Mouse (Mus musculus): Measurements from ENCODE around the gene Itgal. TPM values are rescaled to one million over a fixed set of nuclear protein-coding genes. Genes with fewer than 3 reads are reported as not detected.
"Not testable (repeated sequence)": the region's sequence is repeated elsewhere in the genome, so short reads cannot be mapped to it uniquely, and the experiment has no call there.

The Itgal gene
- polyA plus RNA-seq, 1 experiment from 2014 or later, result 0.80 TPM

DNA sequence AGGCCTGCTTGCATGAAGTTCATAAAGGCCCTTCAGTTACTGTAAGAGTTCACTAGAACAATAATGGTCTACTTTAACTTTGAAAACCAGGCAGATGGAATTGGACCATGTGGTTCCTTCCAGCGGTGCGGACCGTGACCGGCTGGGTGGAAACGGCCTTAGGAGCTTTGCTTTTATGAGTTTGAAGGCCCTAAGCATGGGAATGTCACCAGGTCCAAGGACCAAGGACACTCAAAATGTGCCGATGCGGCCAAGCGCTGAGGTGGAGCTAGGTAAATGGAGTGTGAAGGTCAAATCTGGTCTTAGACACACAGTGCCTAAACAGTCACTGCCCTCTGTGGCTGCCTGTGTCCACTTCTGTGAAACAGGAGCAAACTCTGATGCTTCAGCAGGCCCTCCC lies 45.3 kb downstream of the Itgal start:
- Histone ChIP-seq H3K27ac (replicated peaks) (no peak overlapping the region), H3K27me3 (ENCODE audit: control insufficient read depth, insufficient read depth, low read length) (no peaks in the 10 kb centered on the region), H3K4me1 (replicated peaks; ENCODE audit: control insufficient read depth, insufficient read depth) (no peaks in the 10 kb centered on the region; the same call in 1 of the 2 replicates), H3K4me2 (replicated peaks; ENCODE audit: low read depth) (no peak overlapping the region), H3K9ac (ENCODE audit: low read length) (no peak overlapping the region), H3K9me3 (ENCODE audit: control insufficient read depth, low read length) (no peaks in the 10 kb centered on the region), H3K4me3 (ENCODE audit: low read depth, low read length) (no peak overlapping the region), H3K36me3 (ENCODE audit: control insufficient read depth, insufficient read depth, low read length) (peaks cover 3% of the 10 kb centered on the region; the same call in 1 of the 2 replicates)
- 94% methylated on average over 8 of the region's 8 CpGs for WGBS
- DNase-seq (ENCODE audit: low spot score) (no peak), ATAC-seq (ENCODE audit: low FRiP score, low TSS enrichment) (no peak)
- no peak for TF ChIP-seq CTCF (IDR thresholded peaks at IDR 0.05; ENCODE audit: low read depth)
- TF ChIP-seq EP300 (optimal IDR thresholded peaks at IDR 0.05), result no peak

DNA sequence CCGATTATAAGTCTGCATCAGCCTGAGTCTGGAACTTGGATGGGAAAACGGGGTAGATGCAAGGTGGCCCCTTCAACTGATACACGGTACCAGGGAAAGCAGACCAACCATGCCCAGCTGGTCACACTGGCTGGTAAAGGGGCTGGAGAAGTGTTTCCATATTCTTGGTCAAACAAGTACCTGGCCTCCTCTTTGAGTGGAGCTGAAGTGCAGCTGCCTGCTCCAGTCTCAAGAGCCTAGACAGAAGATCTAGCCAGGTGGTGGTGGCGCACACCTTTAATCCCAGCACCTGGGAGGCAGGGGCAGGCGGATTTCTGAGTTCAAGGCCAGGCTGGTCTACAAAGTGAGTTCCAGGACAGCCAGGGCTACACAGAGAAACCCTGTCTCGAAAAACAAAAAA lies 45.8 kb downstream of the Itgal start:
- 93% methylated on average over 5 of the region's 6 CpGs for WGBS
- not testable (repeated sequence) for H3K27ac ChIP-seq (replicated peaks); H3K4me1 ChIP-seq (replicated peaks; ENCODE audit: control insufficient read depth, insufficient read depth); H3K4me2 ChIP-seq (replicated peaks; ENCODE audit: low read depth); H3K9me3 ChIP-seq (ENCODE audit: control insufficient read depth, low read length); H3K4me3 ChIP-seq (ENCODE audit: low read depth, low read length); DNase-seq (ENCODE audit: low spot score); H3K27me3 ChIP-seq (ENCODE audit: control insufficient read depth, insufficient read depth, low read length); H3K9ac ChIP-seq (ENCODE audit: low read length); ATAC-seq (ENCODE audit: low FRiP score, low TSS enrichment); H3K36me3 ChIP-seq (ENCODE audit: control insufficient read depth, insufficient read depth, low read length)

DNA sequence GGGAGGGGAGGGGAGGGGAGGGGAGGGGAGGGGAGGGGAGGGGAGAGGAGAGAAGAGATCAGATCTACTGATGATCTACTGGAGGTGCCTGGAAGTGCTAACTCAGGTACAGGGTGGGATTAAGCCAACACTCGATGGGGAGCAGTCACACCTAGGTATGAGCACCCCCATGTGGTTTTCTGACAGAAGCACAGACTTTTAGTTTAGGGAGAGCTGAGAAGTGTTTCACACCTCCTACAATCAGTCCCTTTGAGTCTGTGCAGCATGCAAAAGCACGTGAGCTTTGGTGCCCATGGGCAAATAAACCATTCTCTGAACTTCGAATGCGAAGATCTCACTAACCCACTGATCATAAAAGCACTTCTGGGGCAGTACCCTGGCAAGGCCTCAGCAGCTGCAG lies 46.3 kb downstream of the Itgal start:
- DNase-seq (ENCODE audit: low spot score), result no peak
- H3K27ac ChIP-seq (replicated peaks), result no peak overlapping the region

DNA sequence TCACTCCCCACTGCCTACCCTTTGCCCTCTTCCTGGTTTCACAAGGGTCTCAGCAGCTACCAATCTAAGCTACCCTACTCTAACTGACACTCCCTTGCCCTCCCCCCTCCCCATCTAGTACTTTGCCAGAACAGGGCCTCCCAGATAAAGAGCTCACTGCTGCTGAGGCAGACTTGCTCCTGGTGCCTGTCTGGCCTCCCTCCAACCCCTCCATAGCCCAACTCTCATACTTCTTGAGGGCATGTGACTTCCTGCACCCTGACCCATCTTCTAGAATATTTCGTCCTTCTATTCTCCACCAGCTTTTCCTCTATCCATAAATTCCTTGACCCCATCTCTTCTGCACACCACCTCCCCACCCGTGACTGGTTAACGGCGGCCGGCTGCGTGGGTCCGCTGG lies 46.8 kb downstream of the Itgal start:
- DNase-seq (ENCODE audit: low spot score), result no peak
- no peak overlapping the region for H3K27ac ChIP-seq (replicated peaks)
- no peak for ATAC-seq (ENCODE audit: low FRiP score, low TSS enrichment)

More for the DNA sequence above, 46.3 kb downstream of the Itgal start:
- Histone ChIP-seq H3K4me3 (ENCODE audit: low read depth, low read length) (no peak overlapping the region), H3K27me3 (ENCODE audit: control insufficient read depth, insufficient read depth, low read length) (no peaks in the 10 kb centered on the region), H3K9me3 (ENCODE audit: control insufficient read depth, low read length) (no peaks in the 10 kb centered on the region), H3K4me2 (replicated peaks; ENCODE audit: low read depth) (no peak overlapping the region), H3K9ac (ENCODE audit: low read length) (no peak overlapping the region), H3K36me3 (ENCODE audit: control insufficient read depth, insufficient read depth, low read length) (peaks cover 3% of the 10 kb centered on the region; the same call in 1 of the 2 replicates), H3K4me1 (replicated peaks; ENCODE audit: control insufficient read depth, insufficient read depth) (peaks cover 3% of the 10 kb centered on the region; the same call in 1 of the 2 replicates)
- WGBS, result 49% methylated on average over 4 of the region's 4 CpGs
- ATAC-seq (ENCODE audit: low FRiP score, low TSS enrichment), result no peak
- TF ChIP-seq CTCF (IDR thresholded peaks at IDR 0.05; ENCODE audit: low read depth) (peak; percentile 63), EP300 (optimal IDR thresholded peaks at IDR 0.05) (no peak)

GRCm38 (mm10) chr7:127343351-127344019 lies 47.4 kb downstream of the Itgal start:
- Histone ChIP-seq H3K4me2 (replicated peaks; ENCODE audit: low read depth) (no peak overlapping the region), H3K4me3 (ENCODE audit: low read depth, low read length) (no peak overlapping the region), H3K9ac (ENCODE audit: low read length) (no peak overlapping the region; the same call in 1 of the 2 replicates), H3K9me3 (ENCODE audit: control insufficient read depth, low read length) (no peaks in the 10 kb centered on the region), H3K27ac (replicated peaks) (no peak overlapping the region), H3K36me3 (ENCODE audit: control insufficient read depth, insufficient read depth, low read length) (peaks cover 3% of the 10 kb centered on the region; the same call in 1 of the 2 replicates), H3K4me1 (replicated peaks; ENCODE audit: control insufficient read depth, insufficient read depth) (peaks cover 3% of the 10 kb centered on the region; the same call in 1 of the 2 replicates), H3K27me3 (ENCODE audit: control insufficient read depth, insufficient read depth, low read length) (no peaks in the 10 kb centered on the region)
- no peak for ATAC-seq (ENCODE audit: low FRiP score, low TSS enrichment)
- DNase-seq (ENCODE audit: low spot score), result no peak
- WGBS, result 90% methylated on average over 38 of the region's 38 CpGs
- TF ChIP-seq CTCF (IDR thresholded peaks at IDR 0.05; ENCODE audit: low read depth), result no peak
- TF ChIP-seq EP300 (optimal IDR thresholded peaks at IDR 0.05), result no peak

More for the DNA sequence above, 46.8 kb downstream of the Itgal start:
- no peak overlapping the region for H3K4me3 ChIP-seq (ENCODE audit: low read depth, low read length)
- no peaks in the 10 kb centered on the region for H3K27me3 ChIP-seq (ENCODE audit: control insufficient read depth, insufficient read depth, low read length)
- WGBS, result 90% methylated on average over 7 of the region's 7 CpGs
- no peaks in the 10 kb centered on the region for H3K9me3 ChIP-seq (ENCODE audit: control insufficient read depth, low read length)
- TF ChIP-seq EP300 (optimal IDR thresholded peaks at IDR 0.05) (no peak), CTCF (IDR thresholded peaks at IDR 0.05; ENCODE audit: low read depth) (no peak)
- peaks cover 3% of the 10 kb centered on the region; the same call in 1 of the 2 replicates for H3K36me3 ChIP-seq (ENCODE audit: control insufficient read depth, insufficient read depth, low read length)
- peaks cover 3% of the 10 kb centered on the region; the same call in 1 of the 2 replicates for H3K4me1 ChIP-seq (replicated peaks; ENCODE audit: control insufficient read depth, insufficient read depth)
- no peak overlapping the region for H3K9ac ChIP-seq (ENCODE audit: low read length)
- no peak overlapping the region for H3K4me2 ChIP-seq (replicated peaks; ENCODE audit: low read depth)

- H3K4me1 ChIP-seq (replicated peaks; ENCODE audit: control insufficient read depth, insufficient read depth), result peaks cover 3% of the 10 kb centered on the region; the same call in 1 of the 2 replicates
- H3K36me3 ChIP-seq (ENCODE audit: control insufficient read depth, insufficient read depth, low read length), result peaks cover 3% of the 10 kb centered on the region; the same call in 1 of the 2 replicates
- DNase-seq (ENCODE audit: low spot score), result no peak
- H3K9me3 ChIP-seq (ENCODE audit: control insufficient read depth, low read length), result no peaks in the 10 kb centered on the region
- 89% methylated on average over 8 of the region's 8 CpGs for WGBS
- ATAC-seq (ENCODE audit: low FRiP score, low TSS enrichment), result no peak
- H3K4me3 ChIP-seq (ENCODE audit: low read depth, low read length), result peak overlapping the region; percentile 86
- TF ChIP-seq CTCF (IDR thresholded peaks at IDR 0.05; ENCODE audit: low read depth) (no peak), EP300 (optimal IDR thresholded peaks at IDR 0.05) (no peak)
- peak overlapping the region; percentile 88 for H3K9ac ChIP-seq (ENCODE audit: low read length)
- H3K27me3 ChIP-seq (ENCODE audit: control insufficient read depth, insufficient read depth, low read length), result no peaks in the 10 kb centered on the region
- no peak overlapping the region for H3K27ac ChIP-seq (replicated peaks)
- peak overlapping the region; percentile 79 for H3K4me2 ChIP-seq (replicated peaks; ENCODE audit: low read depth)
Observed at GRCm38 (mm10) chr7:127344371-127344770, 48.3 kb downstream of the Itgal start.

All from stomach, postnatal 0 days (tissue).